Mouse (Mus musculus) CD8-positive naive resting alpha-beta T cell, adult 2 months (primary cell): ENCODE data around the gene Nfatc3.
"Not testable (repeated sequence)": the region's sequence is repeated elsewhere in the genome, so short reads cannot be mapped to it uniquely, and the experiment has no call there.

Experiments used
- DNase-seq, 2 experiments: peaks; one replicate each; pipeline ENCODE4 v3.0.0; 2022; ENCODE audit warnings: low read depth in 2 of 2, low spot score in 2 of 2

Gene Nfatc3

DNA sequence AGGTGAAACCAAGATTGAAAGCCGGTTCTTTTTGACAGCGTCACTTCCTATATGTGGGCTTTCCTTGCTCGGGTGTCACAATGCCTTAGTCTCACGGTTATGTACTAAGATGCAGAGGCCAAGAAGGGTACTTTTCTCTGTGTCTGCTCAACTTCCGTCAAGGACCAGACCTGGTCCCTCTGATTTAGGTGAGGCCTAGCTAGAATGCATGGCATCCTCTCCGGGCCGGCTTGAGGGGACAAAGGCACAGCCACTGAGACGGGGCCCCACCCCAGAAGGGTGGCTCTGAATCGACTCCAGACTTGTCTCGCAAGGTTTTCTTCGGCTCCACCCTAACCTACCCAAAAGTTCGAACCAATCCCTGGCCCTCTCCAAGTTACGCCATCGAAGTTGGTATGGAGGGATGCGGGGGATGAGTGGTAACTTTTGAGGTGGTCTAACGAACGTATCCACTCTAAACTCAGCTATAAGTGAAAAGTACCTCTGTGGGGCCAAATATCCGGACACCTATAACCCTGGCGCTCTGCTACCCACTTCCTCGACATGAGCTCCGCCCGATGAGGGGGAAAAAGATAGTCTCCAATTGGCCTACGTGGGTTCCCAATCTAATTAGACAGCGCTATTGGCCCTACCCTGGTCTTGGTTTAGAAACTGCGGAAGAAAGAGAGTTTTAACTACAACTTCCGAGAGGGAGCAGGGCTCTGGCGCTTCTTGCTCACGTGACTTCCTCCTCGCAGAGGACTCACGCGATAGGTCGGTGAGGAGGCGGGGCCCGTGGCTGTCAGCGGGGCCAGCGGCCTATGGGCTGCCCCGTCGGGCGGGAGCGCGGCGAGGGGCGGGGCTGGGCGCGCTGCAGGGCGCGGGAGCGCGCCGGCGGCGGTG lies at the start of gene Nfatc3:
TSS of gene Nfatc3 (plus strand) at position 110 of the 882 bp plus-strand sequence.
- peak; percentile 93 to 95 for DNase-seq

DNA sequence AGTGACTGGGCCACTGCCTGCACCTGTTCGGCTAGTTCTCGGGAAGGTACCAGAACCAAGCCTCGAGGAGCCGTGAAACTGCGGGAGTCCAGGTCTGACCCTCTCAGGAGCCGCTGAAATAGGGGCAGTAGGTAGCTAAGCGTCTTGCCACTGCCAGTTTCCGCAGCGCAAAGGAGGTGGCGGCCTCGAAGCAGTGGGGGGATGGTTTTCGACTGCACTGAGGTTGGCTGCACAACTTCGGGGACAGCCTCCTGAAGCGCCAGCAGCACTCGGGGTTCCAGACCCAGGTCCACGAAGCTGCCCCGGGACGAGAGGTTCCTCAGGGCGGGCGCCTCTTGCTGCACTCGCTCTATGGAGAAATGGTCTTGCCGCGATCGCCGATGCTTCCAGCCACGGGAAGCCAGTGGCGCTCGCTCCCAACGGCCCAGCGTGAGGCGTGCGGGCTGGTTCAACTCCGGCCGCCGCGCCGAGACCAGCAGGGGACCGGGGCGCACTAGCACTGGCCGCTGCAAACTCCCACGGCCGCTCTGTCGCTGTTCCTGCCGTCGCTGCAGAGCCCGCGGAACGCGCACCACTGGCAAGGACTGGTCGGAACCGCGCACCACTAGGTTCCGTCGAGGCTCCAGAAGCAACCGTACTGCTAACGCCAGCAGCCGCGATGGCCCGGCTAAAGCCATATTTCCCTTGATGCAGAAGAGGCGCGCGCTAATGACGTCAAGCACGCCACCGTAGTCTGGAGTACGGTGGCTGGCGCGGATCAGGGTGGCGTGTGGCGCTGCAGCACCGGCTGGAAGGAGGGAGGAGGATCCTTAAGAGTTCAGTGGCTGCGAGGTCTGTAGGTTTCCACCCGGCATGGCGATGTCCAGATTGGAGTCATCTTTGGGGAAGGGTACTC lies 47.6 kb upstream of the Nfatc3 start:
- DNase-seq, result peak; percentile 70 to 80

DNA sequence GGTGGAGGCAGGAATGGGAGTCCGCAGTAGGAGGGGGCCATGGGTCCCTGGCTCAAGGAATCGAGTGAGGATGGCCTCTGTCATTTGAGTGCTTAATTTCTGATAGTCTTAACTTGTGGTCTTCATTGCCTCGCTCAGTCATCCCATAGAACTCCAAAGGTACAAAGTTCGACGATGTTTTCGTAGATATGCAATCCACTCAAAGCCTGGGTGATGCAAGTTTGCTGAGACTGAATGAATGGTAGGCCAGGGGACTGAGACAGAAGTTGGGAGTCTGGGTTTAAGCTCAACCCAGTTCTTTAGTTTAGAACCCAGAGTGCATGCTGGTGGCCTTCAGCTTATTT lies 47.0 kb upstream of the Nfatc3 start, which contains the start of gene Ddx28:
TSS of gene Ddx28 (minus strand) at position 240 of the 344 bp plus-strand sequence.
- DNase-seq, result no peak

DNA sequence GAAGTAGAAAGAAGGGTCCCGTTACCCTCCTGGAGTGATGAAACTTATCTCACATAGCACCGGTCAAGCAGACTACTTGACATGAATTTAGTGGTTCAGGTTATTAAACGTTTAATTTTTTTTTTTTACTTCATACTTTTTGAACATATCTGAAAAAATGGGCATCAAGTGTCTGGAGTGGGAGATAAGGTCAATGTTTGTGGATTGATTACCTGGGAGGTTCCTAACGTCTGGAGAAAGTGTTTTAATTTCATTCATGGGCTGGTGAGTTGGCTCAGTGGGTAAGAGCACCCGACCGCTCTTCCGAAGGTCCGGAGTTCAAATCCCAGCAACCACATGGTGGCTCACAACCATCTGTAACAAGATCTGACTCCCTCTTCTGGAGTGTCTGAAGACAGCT lies 46.4 kb upstream of the Nfatc3 start:
- DNase-seq, result not testable (repeated sequence)

DNA sequence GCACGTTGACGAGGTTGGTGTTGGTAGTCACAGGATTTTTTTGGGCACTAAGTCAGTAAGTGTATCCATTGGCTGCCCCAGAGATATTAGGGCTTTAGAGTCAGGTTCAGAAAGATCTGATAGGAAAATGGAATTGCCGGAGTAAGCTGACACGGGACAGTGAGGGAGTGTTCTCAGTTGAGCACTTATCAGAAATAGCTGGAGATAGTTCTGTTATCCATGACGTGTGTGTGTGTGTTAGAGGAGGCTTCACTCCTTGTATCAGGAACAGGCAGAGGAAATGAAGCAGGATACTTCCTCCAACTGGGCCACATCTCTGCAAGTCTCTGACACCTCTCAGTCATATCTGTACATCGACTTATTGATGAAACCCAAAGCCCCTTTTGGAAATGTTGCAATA lies 42.4 kb upstream of the Nfatc3 start:
- DNase-seq, result no peak

DNA sequence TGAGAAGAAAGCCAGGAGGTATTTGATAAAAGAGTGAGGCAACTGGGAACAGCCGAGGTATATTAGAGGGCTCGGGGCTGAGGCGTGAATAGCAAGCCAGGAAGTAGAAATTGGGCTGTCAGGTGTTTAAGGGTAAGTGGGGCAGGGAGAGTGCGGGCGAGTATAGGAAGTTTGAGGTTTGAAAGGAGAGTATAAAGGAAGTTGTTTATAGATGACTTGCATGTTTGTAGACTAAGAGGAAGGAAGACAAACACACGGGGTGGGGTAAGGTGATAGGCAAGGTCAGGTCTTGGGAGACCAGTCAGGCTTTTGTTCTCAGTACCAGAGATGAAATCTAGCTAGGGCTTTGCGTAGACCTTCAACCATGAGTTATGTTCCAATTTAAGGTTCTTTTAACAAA lies 41.5 kb upstream of the Nfatc3 start:
- peak in 1 of 2 experiments; percentile 27 for DNase-seq

DNA sequence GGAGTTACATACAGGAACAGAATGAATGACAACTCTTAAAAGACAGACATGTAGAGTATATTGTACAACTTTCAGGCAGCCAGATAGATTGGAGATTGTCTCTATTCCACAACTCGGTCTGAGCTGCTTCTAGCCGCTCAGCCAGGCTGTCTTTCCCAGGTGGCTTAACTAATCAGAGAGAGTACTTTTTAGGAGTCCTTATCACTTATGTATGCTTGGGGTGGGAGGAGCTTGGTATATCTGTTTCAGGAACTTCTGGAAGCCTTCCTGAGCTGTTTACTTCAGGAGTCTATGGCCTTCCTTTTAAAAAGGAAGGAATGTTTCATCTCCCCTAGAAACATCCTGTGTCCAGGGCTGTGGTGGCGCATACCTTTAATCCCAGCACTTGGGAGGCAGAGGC lies 40.6 kb upstream of the Nfatc3 start:
- DNase-seq, result no peak

DNA sequence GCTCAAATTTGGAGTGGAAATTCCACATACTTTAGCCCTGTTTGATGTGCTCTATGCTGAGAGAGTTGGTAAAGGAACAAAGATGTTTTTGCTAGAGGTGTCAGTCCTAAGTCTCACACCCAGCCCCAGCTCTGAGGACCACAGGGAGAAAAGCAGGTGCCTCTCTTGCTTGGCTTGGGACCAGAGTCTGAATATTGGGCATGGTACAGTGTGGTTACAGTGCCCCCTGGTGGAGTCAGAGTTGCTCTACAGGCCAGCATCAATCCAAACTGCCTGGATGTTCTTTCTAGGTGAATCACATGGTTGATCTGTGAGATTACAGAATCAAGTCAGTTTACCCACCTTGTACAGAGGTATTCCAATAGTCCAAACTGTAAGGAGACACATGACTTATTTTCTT lies 36.2 kb upstream of the Nfatc3 start:
- DNase-seq, result peak; percentile 75 to 83

DNA sequence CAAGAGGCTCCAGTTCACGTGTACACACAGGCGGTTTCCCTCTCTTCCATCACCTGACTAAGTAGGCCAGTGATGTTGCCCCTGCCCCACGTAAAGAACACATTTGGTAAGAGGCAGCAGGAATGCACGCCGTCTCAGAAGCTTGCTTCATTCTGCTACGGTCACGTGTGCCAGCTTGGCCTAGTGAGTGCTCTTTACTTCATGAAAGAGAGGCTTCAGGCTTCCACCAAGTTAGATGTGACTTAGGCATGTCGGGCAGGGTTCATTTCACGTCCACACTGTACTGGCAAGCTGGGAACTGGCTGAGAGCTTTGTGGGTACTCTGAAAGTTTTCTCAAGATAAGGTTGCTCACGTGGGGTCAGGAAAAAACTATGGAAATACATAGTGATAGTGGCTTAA lies 19.9 kb upstream of the Nfatc3 start:
- no peak for DNase-seq

DNA sequence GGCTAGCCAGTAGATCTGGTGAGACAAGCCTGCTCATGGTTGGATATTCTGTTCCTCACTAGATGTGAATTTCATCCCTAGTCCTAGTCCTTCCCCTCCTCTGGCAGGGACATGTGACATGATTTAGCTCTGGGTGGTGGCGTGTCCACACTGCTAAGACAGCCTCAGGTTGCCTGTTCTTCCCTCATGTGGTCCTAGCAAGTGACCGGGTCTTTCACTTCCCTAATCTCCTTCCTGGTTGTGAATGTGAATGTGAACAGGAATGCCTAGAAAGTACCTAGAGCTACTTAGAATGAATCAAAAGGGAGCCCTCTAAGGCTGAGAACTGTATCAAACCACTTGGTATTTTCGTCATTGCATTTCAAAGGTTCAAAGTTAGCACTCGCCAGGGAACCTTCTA lies 19.0 kb upstream of the Nfatc3 start:
- DNase-seq, result no peak

DNA sequence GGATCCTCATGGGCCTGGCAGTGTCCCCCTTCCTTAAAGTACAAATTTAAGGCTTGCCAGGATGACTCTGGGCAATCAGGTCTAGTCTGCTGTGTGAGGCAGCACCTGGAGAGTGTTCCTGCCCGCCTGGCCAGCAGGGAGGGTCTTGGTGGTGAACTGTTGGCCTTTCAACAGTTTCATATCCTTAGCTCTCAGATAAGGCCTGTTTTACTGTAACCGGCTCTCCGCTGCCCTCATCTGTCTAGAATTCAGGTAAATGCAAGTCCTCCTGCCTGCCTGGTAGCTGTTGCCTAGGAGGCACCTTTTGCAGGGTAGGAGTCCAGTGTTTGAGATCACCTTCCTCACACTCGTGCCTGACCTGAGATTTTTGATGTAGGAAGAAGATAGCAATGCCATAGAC lies 18.4 kb upstream of the Nfatc3 start:
- DNase-seq, result no peak

DNA sequence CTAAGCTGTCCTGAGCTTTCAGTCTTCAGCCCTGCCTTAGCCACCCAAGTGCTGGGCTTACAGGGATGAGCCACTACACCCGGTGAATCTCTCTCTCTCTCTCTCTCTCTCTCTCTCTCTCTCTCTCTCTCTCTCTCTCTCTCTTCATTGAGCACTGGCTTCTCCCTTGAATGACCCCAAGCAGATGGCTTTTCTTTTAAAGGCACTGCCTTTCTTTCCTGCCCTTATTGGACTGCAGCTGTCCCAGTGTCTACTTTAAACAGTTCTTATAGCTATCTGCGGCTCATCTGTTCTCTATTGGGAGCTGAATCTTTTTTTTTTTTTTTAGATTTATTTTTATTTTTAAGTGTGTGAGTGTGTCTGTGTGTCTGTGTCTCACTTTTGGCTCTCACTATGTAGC lies 15.6 kb upstream of the Nfatc3 start:
- no peak for DNase-seq

DNA sequence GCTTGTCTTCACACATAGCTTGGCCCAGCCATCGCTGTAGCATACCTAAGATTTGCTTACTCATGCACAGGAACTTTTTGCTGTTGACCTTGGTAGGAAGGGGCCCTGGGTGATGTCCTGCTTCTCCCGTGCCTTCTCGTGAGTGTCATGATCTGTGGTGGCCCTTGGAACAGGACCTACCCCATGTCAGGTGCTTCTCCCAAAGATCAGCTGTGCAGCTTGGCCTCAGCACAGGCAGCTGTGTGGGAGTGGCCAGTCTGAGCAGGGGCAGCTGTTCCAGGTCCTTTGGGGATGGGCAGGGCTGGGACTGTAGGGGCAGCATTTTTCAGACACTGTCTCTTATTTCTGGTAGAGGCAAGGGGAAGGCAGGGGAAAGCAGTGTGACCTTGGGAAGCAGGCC lies 14.5 kb upstream of the Nfatc3 start:
- DNase-seq, result no peak

DNA sequence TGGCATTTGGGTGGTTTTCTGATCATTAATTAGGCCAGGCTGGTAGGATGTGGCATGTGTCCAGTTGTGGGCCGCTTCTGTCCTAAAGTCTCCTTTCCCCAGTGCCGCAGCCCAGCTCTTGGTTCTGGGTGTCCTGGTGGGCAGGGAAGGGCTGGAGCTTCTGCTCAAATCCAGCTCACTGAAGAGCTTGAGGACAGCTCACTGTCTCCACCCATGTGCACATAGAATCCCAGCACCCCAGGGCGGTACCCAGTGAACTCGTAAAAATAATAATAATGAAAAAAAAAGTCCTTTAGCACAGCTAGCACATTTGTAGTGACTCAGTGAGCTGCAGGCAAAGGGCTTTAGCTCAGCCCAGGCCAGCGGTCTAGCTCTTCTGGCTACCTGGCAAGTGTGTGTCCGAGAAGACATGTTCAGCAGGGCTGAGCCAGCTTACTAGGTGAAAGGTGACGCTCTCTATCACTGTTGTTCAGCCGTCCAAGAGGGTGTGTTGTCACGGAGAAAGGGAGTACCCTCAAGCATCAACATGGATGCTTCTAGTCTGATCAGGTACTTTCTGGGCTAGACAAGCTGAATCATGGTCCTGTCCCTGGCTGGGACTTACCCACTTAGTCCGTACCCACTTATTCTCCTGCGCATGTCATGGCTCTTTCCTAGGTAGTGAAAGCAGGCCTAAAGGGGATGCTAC lies 11.6 kb upstream of the Nfatc3 start:
- DNase-seq, result no peak

DNA sequence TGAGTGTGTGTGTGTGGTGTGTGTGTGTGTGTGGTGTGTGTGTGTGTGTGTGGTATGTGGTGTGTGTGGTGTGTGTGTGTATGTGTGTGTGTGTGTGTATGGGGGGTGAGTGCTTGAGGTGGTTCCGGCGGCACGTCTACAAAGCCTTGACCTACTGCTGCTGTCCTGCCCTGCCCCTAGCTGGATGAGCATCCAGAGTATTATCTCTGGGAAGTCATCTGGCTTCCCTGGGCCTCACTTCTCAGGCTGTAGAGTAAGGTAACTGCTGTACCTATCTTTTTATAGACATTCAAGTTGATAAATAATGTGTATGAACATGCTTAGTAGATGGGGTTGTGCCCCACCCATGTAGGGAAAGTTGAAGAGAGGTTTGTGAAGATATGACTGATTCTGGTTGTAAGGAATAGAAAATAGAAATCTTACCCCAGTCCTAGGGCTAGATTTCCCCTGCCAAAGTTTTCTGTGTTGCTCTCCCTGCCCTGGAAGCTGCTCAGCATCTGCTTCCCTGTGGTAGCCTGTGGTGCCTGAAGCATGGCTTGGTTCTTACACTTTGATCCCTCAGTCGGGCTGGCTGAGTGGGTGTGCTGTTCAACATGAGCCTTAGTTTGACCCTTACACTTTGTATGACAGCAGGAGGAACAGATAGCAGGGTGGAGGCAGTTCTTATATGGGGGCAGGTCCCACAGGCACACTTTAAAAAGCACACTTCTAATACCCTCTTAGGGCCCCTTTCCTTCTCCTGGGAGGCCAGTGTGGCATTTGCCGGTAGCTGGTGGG lies 10.6 kb upstream of the Nfatc3 start:
- DNase-seq, result no peak

DNA sequence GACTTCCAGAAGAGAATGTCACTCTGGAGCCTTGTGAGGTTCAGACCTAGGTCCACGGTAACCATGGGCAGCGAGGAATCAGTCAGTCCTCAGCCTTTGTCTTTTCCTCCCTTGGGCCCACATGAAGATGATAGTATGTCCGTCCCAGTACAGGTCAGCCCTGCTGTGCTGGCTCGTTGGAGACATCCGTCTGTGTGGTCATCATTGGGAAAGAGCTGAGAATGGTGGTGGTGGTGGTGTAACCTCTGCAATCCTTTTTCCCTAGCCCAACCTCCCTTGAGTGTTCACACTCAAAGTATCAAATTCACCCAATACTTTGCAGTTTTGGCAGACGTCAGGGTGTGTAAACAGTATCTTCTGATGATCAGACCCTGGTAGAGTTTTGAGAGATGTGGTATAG lies 8.8 kb upstream of the Nfatc3 start:
- DNase-seq, result no peak

DNA sequence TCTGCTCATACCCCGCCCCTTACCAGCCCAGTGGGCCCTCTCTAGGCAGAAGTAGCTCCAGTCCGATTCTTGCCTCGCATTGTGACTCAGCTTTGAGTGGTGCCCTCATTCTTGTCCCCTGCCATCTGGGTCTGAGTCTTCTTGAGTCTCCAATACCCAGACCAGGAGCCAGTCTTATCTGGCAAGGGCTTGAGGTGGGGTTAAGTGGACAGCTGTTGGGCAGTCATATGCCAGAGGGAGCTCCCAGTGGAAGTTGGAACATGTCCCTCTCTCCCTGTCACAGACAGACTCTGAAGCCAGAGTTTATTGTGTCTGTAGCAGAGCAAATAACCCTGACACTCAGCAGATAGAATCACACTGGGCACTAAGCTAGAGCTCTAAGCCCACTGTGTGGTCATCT lies 7.6 kb upstream of the Nfatc3 start:
- DNase-seq, result no peak

DNA sequence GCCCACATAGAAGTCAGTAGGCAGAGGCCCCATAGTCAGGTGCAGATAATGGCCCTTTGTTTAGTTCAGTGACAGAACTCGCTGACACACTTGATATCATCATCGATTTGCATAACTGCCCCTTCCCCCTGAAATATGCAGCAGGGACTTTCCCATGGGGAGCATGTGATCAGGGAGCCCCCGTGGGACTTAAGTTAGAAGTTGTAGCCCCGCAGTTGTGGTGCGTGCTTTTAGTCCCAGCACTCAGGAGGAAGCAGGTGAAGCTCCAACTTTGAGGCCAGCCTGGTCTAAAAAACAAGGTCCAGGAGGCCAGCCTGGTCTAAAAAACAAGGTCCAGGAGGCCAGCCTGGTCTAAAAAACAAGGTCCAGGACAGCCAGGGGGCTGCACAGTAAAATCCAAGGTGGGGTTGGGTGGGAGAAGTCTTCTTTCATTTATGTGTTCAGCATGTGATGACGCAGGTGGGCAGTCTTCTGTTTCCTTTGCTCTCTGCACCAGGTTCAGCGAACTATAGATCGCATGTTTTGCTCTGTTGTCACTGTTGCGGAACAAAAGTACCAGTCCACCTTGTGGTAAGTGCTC lies 6.0 kb upstream of the Nfatc3 start:
- peak; percentile 67 to 68 for DNase-seq

DNA sequence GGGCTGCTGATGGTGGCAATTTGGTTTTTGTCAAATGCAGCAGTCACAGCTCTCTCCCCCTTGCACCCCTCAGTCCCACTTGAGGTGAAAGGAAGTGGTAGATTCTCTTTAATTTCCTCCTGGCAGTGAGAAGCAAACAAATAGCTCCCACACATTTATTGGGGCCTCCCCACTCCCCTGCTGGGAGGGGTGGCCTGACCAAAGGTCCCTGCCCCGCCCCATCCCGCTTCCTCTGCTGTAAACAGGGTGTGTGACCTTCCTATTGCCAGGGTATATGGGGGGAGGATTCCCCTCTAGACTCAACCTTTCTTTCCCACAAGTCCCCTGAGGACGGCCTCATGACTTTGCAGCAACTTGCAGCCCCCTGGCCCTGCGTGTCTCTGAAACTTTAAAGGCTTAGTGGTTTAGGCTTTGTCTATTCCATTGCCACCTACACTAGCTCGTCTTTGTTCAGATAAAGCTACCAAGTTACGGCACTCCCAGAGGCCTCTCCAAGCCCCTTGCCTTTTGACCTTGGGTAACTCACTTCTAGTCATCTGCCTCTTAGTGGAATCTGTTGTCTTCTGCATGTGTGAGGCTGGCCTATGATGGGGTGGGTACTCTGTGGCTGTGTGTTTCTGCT lies 4.3 kb upstream of the Nfatc3 start:
- DNase-seq, result peak; percentile 86 to 90

DNA sequence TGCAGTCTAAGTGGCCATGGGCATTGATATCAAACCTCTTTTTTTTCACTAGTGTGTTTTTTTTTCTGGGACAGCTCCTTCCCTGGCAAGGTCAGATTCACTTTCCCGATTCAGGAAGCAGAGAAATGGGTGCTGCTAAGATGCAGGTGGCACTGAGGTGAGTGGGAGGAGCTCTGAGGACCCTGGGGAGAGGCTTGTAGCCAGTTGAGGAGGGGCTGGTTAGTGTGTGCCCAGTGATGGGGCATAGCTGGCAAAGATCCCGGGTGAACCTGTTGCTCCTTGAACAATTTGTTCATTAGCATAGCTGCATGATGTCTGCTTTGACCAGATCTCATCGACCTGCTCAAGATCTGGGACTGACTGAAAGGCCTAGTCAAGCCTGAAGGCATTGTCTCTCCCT lies 3.6 kb upstream of the Nfatc3 start:
- DNase-seq, result no peak
